Mouse (Mus musculus) Patski (cell line): Measurements from ENCODE around the gene Sh3pxd2a. TPM values are rescaled to one million over a fixed set of nuclear protein-coding genes. Genes with fewer than 3 reads are reported as not detected.

Experiments used
- ATAC-seq: fragments of 100-300 bp; one replicate; pipeline ENCODE4 v1.8.0; 2021
- CTCF ChIA-PET: fragments of 350-600 bp; sonication (Branson Sonifier 250); formaldehyde crosslinking; loops from one replicate; lab custom pipeline; 2022; ENCODE audit warnings: inconsistent platforms; lab: Charles Lee
- POLR2A ChIA-PET: fragments of 350-600 bp; sonication (Branson Sonifier 250); formaldehyde crosslinking; loops from one replicate; lab custom pipeline; 2022; ENCODE audit warnings: antibody characterized with exemption, inconsistent platforms; lab: Charles Lee
- DNase-seq: peaks from one replicate; pipeline ENCODE4 v3.0.0-alpha.2; 2011; ENCODE audit warnings: low read depth, low spot score
- H3K27me3 ChIP-seq: fragments of 371-371 bp; one replicate; pipeline ENCODE4 v1.5.1; 2021
- CTCF ChIP-seq: fragments of 100-300 bp; IDR thresholded peaks from one replicate; pipeline ENCODE4 v1.5.1; 2021
- in situ Hi-C: fragments of 300-500 bp; cut with MboI; formaldehyde crosslinking; loops from 3 replicates; pipeline ENCODE4 v1.11.1; 2018; ENCODE audit warnings: low pct_unique_long_range_greater_than_20kb, mixed read lengths
- polyA plus RNA-seq: library from polyadenylated mRNA; unstranded; gene quantifications from one replicate; pipeline ENCODE4 v1.2.3, GENCODE M21; 2021

Sh3pxd2a gene
- polyA plus RNA-seq, 1 experiment from 2014 or later, result 37.3 TPM

DNA sequence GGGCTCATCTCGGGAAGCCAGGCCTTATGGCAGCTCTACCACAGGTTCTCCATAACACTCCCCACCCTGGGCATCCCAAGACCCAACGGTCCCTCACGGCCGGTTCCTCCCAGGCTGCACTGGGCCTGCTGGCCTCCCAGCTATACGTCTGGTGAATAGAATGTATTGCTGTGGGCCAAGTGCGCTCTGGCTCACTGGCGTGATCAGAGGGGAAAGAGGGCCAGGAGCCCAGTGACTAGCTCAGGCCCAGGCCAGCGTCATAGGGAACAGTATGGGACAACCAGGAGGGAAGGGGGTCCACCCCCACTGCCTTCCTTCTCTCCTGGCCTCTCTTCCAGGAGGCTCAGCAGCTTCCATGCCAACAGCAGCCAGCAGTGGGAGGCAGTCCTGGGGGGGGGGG lies 145.1 kb downstream of the Sh3pxd2a start:
- in situ Hi-C loops, result no loop called here
- no peak for TF ChIP-seq CTCF
- DNase-seq (no peak), ATAC-seq (no peak)
- POLR2A ChIA-PET, result no interaction called here
- CTCF ChIA-PET, result interaction anchor here (1.7 kb wide), 1 partner anchor 50 kb away, joined by 4 read pairs; no protein-coding TSS in a partner anchor
- H3K27me3 ChIP-seq, result no peaks in the 10 kb centered on the region

DNA sequence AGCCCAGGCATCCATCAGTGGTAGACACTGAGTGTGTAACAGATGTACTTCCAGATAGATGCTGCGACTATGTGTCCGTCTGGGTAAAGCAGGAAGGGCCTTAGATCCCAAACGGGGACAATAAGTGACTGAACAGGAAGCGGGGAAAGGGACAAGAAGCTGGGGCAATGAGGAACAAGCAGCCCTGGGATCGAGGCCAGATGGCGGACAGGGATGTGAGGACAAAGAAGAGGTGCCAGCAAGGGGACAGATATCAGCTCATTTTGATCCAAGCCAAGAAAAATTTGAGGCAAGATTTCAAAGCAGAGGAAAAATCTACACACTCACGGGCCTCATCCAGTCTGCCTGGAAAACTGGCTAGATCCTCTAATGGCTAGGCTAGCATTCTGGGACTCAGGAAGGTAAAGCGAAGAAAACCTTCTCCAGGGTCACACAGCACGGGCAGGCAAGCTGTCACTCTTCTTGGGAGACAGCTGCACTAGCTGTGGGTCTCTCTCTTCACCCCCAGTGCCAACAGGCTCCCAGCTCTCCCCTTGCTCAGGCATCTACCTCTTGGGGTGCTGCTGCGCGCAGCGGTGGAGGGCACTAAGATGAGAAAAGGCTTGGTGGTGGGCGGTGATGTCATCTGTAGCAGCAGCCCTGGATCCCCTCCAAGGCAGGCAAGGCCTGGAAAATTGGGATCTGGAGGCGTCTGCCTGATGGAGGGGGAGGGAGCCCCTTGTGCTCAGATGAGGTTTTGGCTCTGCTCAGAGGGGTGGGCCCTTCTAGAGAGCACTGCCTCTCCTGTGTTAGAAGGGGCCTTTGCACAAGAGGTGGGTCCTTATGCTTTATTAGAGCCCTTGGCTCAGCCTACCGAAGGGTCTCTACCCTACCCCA lies 146.9 kb downstream of the Sh3pxd2a start:
- POLR2A ChIA-PET, result no interaction called here
- in situ Hi-C loops, result no loop called here
- no peak for ATAC-seq

DNA sequence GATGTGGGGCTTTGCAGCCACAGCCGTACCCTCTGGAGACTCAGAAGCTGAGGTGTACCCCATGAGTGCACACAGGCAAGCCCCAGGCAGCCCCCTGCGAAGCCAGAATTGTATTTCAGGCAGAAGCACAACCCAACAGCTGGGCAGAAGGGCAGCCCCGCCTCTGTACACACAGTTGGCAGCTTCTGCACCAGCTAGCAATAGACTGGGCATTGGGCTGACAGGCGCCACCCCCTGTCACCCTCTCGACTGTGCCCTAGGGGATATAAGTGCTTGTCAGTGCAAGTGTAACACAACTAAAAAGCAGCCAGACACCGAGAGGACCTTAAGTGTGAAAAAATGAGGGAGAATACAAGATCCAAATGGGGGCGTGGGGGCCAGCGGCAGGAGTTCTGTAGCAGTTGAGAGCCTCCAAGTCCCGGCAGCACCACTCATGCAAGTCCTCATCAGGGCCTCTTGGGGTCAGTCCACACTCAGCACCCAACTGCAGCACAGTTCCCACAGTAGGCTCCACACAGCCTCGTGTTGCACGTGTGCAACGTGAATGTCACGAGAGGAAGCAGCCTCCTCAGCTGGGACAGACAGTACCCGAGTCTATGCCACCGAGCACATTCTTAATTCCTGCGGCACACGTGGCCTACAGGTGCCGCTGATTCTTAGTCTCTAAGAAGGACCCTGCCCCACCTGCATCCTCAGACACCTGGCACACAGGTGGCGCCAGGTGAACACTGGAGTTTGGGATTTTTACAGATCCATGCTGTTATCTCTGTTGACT lies 147.7 kb downstream of the Sh3pxd2a start:
- in situ Hi-C loops, result no loop called here
- no peaks in the 10 kb centered on the region for H3K27me3 ChIP-seq
- POLR2A ChIA-PET, result interaction anchor here (0.9 kb wide), 1 partner anchor 11 kb away, joined by 3 read pairs; no protein-coding TSS in a partner anchor
- no peak for ATAC-seq
- no peak for TF ChIP-seq CTCF
- no peak for DNase-seq
- CTCF ChIA-PET, result interaction anchor here (0.9 to 4.3 kb wide), 3 partner anchors 10 to 13 kb away, joined by 3 to 21 read pairs (median 3); no protein-coding TSS in a partner anchor

More for the DNA sequence above, 146.9 kb downstream of the Sh3pxd2a start:
- CTCF ChIA-PET, result interaction anchor here (0.9 to 1.0 kb wide), 2 partner anchors 9 to 12 kb away, joined by 3 read pairs; no protein-coding TSS in a partner anchor
- TF ChIP-seq CTCF, result no peak
- no peak for DNase-seq
- H3K27me3 ChIP-seq, result no peaks in the 10 kb centered on the region

DNA sequence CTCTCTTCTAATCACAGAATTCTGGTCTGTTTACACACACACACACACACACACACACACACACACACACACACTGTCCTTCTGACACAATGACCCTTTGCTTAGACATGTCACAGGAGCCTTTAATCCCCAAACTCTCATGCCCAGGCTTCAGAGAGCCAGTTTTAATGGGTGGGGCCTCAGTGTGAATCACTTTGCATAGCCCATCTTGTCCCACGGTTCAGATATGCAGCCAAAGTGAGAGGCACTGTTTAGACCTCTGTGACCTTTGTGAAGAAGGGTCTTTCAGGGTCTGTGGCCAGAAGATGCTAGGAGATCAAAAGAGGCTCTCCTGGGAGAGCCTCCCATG lies 148.3 kb downstream of the Sh3pxd2a start:
- ChIA-PET CTCF (interaction anchor here (4.3 kb wide), 1 partner anchor 13 kb away, joined by 21 read pairs; no protein-coding TSS in a partner anchor), POLR2A (interaction anchor here (0.9 kb wide), 1 partner anchor 12 kb away, joined by 3 read pairs; no protein-coding TSS in a partner anchor)
- no peaks in the 10 kb centered on the region for H3K27me3 ChIP-seq
- DNase-seq (no peak), ATAC-seq (no peak)
- in situ Hi-C loops, result no loop called here
- TF ChIP-seq CTCF, result no peak

DNA sequence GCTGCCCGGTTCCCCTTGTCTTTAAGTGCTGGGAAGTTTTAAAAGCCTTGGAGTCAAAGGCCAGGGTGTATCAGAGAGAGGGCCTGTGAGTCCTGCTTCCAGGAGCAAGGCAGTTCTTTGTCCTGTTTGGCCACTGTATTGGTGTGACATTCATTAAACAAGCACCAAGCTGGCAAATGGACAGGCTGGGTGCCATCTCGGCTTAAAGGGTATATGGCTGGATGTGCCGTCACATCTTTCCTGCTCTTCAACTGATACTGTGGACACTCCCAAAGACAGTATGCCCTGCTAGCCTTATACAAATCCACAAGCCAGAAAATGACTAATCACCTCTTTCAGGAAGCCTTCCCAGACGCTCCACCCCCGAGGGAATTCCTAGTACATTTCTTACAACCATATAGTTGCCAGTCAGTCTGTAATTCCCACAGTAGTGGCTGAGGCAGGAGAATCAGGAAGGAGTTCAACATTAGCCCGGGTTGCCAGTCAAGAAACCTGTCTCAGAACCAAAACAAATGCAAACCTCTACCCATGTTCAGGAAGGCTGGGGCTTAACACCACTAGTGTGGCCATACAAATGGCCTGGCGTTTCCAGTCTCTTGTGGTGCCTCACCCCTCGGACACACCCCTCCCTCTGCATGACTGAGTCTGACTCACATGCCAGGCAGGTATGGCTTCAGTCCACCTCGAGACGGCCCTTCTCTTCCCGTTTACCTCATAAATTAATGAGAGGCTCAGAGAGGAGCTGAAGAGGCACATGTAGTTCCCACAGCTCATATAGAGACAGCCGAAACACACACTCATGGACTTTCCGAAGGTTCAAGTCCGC lies 148.9 kb downstream of the Sh3pxd2a start:
- no peaks in the 10 kb centered on the region for H3K27me3 ChIP-seq
- ChIA-PET CTCF (interaction anchor here (0.9 to 4.3 kb wide), 3 partner anchors 11 to 47 kb away, joined by 3 to 21 read pairs (median 4); no protein-coding TSS in a partner anchor), POLR2A (interaction anchor here (0.9 to 2.9 kb wide), 3 partner anchors 10 to 12 kb away, joined by 3 to 20 read pairs (median 4); no protein-coding TSS in a partner anchor)
- DNase-seq, result no peak
- peak; percentile 45 for ATAC-seq
- TF ChIP-seq CTCF, result no peak
- in situ Hi-C loops, result no loop called here

DNA sequence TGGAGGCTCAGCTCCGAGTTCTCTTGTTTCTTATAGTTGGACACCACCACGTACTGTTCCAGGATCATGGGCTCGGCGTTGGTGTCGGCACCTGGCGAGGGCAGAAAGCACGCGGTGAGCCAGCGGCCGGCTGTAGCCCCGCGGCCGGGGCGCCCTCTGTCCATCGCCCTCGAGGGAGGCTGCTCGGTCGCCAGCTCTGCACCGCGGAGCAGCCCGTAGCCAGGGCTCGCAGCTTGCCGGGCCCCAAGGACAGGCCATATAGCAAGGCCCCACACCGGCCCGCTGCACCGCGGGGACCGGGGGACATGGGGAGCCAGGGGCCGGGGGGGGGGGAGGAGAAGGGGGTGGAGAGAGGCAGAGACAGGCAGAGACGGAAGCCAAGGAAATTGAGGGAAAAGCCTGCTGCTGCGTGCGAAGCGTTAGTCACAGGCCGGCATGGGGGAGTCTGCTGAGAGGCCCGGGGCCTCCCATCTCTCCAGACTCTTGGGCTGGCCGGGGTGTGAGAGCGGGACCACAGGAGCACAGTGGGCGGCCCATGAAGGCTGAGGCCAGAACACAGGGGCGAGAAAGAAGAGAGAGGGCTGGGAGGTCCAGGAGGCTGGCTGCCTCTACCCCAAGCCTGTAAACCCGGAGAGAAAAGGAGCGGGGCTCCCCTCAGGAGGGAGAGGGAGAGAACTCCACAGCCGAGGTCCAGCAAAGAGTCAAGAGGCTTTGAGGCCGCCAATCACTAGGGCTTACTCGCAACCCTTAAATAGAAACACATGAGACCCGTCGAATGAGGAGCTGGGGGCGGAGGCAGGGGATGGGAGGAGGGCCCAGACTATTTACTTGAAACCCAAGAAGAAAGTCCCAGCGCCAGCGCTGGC lies 149.9 kb downstream of the Sh3pxd2a start:
- H3K27me3 ChIP-seq, result no peaks in the 10 kb centered on the region
- no peak for TF ChIP-seq CTCF
- ChIA-PET CTCF (interaction anchor here (0.9 to 4.3 kb wide), 5 partner anchors 11 to 46 kb away, joined by 3 to 21 read pairs (median 4); no protein-coding TSS in a partner anchor), POLR2A (interaction anchor here (0.9 to 2.9 kb wide), 5 partner anchors 9 to 34 kb away, joined by 3 to 20 read pairs (median 4); no protein-coding TSS in a partner anchor)
- ATAC-seq, result peak; percentile 65
- in situ Hi-C loops, result no loop called here
- no peak for DNase-seq

DNA sequence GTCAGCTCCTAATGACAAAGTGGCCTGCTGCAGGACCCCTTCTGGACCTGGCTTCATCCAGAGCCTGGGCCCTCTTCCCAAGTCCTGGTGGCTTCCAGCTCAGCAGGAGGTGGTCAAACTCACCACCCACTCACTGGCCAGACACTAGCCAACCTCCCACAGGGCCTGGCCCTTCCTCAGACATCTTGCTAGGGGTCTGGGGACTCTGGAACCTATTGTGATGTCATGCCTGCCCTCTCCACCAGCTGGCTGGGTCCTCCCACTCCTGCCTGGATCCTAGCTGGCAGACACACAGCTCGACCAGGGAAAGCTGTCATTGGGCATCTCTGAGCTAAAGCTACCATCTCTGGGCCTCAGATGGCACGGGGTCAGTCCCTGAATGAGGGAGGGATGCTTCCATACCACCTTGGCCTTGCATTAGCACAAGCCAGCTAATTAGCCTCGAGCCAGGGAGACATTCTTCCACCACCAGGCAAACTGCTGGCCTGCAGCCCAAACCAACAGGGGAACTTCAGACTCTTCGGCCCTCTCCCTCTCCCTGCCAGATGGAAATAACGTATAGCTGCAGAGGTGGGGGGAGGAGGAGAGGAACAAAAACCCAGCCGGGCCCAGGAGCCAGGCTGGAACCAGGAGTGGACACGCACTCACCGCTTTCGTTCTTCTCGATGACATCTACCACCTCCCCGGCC lies 150.7 kb downstream of the Sh3pxd2a start:
- TF ChIP-seq CTCF, result no peak
- in situ Hi-C loops, result no loop called here
- DNase-seq (no peak), ATAC-seq (peak; percentile 3)
- POLR2A ChIA-PET, result interaction anchor here (0.9 to 2.9 kb wide), 5 partner anchors 8 to 33 kb away, joined by 3 to 20 read pairs (median 4); no protein-coding TSS in a partner anchor
- H3K27me3 ChIP-seq, result no peaks in the 10 kb centered on the region
- CTCF ChIA-PET, result interaction anchor here (0.6 to 4.3 kb wide), 4 partner anchors 10 to 26 kb away, joined by 3 to 21 read pairs (median 7); no protein-coding TSS in a partner anchor

DNA sequence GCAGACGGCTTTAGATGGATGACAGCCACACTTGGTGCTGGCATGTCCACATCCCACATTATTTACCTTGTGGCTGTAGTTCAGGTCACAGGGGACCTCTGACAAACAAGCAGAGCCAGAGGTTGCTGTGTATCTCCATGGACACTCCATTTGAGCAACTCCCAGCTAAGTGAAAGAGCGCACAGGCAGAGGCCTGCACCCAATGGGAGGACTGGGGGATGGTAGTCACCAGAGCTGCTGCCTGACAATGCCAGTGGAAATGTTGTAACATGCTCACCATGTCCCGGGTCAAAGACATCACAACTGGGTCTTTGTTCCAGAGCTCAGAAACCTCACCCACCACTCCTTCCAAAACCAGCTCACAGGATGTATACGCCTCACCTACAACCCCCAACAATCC lies 153.0 kb downstream of the Sh3pxd2a start:
- POLR2A ChIA-PET, result interaction anchor here (0.6 to 0.7 kb wide), 2 partner anchors 39 to 1013 kb away, joined by 3 to 6 read pairs; no protein-coding TSS in a partner anchor
- no peak for DNase-seq

More for the DNA sequence above, 153.0 kb downstream of the Sh3pxd2a start:
- TF ChIP-seq CTCF, result no peak
- CTCF ChIA-PET, result interaction anchor here (1.7 to 2.4 kb wide), 2 partner anchors 12 to 27 kb away, joined by 3 to 11 read pairs; no protein-coding TSS in a partner anchor
- in situ Hi-C loops, result no loop called here
- ATAC-seq, result no peak
- H3K27me3 ChIP-seq, result no peaks in the 10 kb centered on the region
